Mouse (Mus musculus): Measurements from ENCODE around the gene Kremen2.

- TF ChIP-seq POLR2A (IDR thresholded peaks at IDR 0.05; ENCODE audit: borderline replicate concordance, insufficient read depth, low read length) (no peak), CTCF (IDR thresholded peaks at IDR 0.05; ENCODE audit: borderline replicate concordance, insufficient read depth, low read depth, low read length) (no peak)
These were observed 6.2 kb downstream of the Kremen2 start for GRCm38 (mm10) chr17:23739202-23740135.

Measured in cerebellum, adult 2 months (tissue).